Mouse (Mus musculus) B cell, adult 67 days (primary cell): ENCODE measurements around the gene Gm5415. TPM values are rescaled to one million over a fixed set of nuclear protein-coding genes. Genes with fewer than 3 reads are reported as not detected.

Source experiments
- total RNA-seq, 2 experiments: library from RNA; stranded (reverse); gene quantifications; 4 replicates each; pipeline ENCODE4 v1.2.4; 2023

Gm5415 gene
- total RNA-seq = not detected

DNA sequence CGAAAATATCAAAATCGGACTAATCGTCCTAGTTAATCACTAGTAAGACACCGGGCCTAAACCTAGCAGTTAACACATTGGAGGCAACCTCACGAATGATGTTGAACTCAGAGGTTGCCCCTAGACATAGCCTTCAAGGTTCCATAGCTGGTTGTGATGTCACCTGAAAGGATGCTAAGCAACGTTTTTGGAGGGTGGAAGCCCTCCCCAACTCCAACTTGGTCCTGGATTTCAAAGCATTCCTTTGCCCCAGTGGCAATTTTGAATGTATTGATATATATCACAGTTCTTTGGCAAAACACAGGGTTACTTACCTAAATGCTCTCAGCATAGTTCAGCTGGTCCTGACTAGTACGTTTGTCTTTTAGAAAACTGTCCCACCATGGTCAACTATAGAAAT, at the start of gene Gm5415:
TSS of gene Gm5415 (minus strand) at position 101 of the 400 bp plus-strand sequence.

